Mouse (Mus musculus): Measurements from ENCODE around the gene Rev3l.

The Rev3l gene

DNA sequence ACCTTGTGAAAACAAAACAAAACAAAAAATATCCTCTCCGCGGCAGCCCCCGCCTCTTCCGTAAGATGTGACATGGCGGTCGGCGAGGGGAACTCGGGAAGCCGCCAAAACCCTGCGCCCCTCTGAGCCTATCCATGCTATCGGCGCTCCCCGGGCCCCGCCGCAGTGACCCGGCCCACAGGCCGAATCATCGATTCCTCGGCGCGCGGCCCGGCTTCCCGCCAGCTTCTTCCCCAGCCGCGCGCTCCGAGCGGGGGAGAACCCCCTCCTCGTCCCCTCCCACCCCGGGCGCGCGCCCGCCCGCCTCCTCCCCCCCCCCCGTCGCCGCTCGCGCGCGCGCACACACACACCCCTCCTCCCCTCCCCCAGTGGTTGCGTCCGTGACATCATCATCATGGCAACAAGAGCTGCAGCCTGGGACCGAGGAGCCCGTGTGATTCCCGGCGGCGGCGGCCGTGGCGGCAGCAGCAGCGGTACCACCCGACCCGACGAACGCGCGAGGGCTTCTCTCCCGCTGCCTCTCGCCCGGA lies at the start of gene Rev3l:
Gene Rev3l (plus strand): TSS at position 383 of the 530 bp plus-strand sequence.
- peak; percentile 81 for DNase-seq (ENCODE audit: low spot score)

DNA sequence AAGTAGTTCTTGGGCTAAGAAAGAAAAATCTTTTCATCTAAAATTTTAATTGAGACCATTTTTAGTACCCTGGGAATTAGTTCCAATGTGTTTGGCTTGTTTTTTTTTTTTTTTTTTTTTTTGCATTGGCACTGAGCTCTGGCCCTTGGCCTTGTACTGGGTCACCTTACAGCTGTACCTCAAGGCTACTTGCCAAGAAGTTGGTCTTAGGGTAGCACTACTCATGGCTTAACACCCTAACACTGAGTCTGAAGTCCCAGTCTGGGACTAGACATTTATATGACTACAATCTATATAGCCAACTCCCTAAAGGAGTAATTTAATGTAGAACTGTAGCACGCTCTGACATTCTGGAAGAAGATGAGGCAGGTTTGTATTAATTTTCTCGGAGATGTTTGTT lies 49.4 kb upstream of the Rev3l start:
- no peak for DNase-seq (ENCODE audit: low spot score)

DNA sequence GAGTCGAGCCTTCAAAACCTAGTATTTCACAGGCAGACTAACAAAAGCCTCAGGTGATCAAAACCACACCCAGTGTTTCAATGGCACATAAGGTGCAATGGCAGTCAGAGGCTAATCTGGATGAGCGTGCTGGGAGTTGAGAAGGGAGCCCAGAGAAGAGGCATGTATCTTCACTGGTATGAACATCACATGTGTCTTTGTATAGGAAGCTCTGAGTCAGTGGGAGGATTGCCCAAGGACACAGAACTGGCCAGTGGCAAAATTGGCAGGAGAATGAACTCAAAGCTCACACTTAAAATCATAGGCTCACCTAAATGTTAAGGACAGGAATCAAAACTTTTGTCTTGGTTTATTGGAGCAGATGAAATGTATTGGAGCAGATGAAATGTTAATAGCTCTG lies 48.4 kb upstream of the Rev3l start:
- DNase-seq (ENCODE audit: low spot score): no peak

DNA sequence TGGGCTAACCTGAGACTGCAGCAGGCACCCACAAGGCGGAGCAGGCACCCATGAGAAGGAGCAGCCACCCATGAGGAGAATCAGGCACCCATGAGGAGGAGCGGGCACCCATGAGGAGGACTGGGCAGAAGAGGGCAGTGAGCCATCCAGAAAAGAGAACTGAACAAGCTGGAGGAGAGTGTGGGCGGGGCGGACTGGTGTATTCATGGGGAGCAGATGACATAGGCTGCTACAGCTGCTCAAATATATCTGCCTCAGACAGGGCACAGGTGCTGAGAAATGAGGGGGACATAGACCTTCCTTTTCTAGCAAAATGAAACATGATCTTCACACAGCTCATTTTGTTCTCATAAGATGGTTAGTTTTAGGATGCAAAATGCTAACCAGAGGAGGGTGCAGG lies 45.1 kb upstream of the Rev3l start:
- DNase-seq (ENCODE audit: low spot score): no peak

DNA sequence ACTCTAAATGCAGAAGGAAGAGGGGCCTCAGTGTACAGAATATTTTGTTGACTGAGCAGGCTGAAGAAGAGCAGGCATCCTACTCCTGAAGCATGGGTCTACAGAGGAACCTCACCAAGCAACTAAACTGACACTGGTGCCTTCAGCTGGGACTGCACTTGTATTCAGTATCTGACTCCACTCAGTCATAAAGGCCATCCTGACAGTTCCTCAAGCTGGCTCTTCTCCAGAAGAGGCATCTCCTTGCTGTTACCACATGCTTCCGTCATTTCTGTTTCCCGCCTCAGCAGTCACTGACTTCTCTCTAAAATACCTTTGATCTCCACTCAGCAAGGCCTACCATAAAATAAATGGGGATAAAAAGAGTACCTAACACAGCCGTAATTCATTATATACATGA lies 44.1 kb upstream of the Rev3l start:
- DNase-seq (ENCODE audit: low spot score): no peak

DNA sequence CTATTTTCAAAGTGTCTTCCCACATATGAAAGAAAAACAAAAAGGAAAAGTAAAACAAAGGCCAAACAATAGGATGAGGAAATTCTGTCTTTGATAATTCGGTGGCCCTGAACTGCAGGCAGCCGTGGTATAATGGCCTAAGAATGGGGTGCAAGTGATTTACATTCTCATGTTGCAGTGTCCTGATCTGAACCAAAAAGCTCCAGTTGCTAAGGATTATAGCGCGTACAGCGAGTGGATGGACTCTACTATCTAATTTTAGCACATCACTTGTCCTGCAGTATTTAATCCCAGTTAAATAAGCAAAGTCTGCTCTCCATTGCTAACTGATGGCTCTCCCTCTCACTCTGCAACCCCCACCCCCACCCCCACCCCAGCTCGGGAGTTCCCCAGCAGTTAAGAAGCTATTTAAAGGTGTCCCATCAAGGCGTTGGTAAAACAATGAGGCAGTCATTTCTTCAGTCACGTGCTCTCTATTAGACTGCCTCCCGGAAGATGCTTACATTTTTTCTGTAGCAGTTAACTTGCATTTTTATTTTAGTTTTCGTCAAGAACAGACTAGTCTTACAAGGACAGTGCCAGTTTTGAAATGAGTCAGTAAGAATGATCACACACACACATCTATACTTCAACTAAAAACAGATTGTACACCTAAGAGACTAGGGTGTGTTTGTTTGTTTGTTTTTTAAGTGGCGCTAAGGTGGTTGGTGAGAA lies 40.4 kb upstream of the Rev3l start:
- DNase-seq (ENCODE audit: low spot score): no peak

DNA sequence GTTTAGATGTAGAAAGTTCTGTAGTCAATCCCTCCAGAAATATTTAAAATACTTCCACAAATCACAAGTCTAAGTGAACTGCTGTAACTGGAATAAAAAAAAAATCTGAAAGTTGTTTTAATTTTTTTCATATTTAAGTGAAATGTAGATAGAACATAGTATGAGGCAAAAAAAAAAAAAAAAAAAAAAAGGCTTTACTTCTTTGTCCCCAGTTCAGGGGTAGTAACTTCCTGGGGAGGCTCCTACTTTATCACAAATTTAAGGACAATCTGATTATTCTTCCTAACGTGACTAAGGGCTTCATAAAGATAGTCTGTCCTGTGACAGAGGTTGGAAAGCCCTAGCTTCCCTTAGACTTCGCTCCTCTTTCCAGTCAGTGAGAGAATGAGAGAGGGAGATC lies 39.8 kb upstream of the Rev3l start:
- DNase-seq (ENCODE audit: low spot score): no peak

DNA sequence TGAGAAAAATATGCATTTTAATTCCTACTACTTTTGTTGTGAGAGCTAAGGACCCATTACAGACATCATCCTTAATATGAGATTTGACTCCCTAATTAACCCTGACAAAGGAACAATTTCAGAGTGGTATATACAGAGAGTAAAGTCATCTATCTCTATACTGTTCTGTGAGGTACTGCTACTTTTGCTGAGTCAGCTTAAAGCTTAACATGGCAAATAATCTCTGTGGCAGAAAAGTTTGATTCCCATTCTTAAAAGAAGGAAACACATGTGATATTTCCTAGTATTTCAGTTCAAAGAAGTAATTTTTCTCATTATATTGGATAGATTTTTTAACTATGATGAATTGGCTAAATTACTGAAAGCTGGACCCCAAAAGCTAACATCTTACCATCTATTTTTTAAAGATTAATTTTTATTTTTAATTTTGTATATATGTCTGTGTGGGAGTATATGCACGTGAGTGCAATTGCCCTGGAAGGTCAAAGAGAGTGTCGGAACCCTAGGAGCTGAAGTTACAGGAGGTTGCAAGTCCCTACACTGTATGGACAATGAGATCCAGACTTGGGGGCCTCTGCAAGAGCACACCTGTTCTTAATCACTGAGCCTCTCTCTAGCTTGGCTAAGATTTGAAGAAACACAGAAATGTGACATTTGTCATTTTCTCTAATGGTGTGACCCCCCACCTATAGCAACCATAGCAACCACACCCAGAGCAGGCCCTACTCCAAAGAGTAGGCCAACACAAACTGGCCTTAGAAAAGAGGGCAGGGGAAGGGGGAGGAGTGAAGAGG lies 24.0 kb upstream of the Rev3l start:
- no peak for DNase-seq (ENCODE audit: low spot score)

DNA sequence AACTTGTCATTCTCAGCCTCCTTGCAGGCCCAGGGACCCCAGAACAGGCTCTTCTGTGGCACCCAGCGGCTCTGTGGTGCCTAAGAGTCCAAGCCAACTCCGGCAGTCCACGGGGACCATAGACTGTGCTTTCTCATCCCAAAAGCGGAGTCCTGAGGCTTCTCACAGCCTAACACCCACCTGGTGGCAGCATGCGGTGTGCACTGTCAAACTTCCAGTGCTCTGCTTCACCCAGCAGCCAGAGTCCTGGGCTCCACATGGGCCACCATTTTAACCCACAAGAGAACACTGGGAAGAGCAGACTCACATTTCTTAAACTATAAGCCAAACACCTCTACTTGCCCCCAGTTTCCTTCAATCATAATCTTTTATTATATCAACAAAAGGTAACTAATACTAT lies 15.0 kb upstream of the Rev3l start:
- DNase-seq (ENCODE audit: low spot score): no peak

DNA sequence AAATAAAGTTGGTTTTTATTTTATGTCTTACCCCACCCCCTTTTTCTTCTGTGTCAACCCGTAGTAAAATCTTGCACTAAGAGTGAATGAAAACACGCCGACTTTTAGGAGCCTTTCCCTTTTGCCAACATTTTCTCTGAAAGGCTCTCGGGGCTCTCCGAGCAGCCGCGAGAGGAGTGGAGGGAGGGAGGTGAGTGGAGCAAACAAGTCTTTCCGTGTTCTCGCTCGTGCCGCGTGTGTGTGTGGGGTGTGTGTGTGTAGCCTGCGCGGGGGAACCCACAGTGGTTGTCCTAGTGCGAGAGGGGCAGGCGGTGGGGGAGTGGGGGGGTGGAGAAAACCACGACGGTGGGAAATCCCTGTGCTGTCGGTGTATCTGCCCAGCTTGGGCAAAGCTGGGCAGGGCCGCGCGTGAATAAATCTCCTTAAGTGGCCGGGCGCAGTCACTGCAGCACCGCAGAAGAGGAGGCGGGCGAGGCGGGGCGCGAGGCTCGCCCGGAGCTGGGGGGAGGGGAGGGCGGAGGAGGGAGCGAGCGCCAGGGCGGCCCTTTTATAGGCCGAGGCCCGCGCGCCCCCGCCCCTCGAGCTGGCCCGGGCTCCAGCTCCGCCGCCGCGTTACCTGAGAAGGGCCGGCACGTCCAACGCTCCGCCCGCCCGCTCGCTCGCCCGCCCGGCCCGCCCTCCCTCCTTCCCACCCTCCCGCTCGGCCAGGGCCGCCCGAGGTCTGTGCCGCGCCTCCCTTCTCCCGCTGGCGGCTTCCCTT lies 762 bp upstream of the Rev3l start:
- DNase-seq (ENCODE audit: low spot score): peak; percentile 86

DNA sequence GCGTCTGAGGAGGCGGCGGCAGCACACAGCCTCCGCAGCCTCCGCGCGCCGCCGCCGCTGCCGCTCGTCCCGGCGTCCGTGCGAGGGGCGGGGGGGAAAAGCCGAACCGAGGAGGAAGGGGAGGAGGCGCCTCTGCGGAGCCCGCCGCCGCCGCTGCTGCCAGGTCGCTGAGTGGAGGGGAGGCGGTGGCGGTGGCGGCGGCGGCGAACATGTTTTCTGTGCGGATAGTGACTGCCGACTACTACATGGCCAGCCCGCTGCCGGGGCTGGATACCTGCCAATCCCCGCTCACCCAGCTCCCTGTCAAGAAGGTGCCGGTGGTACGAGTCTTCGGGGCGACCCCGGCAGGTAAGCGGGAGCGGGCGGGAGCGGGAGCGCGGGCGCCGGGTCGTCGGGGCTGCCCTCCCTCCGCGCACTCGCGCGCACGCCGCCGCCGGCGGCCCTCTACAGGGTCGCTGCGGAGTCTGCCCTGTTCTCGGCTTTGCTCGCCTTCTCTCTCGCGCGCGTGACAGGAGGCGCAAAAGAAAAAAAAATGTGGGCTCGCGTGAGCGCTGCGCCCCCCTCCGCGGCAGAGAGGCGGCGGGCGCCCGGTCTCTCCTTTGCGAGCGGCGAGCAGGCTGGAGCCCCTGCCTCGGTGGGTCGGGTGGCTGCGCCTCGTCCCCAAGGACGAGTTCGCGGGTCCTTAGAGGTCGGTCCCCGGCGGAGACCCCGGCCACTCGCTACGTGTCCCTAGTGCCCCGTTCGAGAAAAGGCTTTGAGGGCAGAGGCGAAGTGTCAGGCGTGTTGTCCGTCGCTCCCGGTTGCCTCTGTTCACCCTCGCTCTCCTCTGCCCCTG lies 565 bp downstream of the Rev3l start:
- peak; percentile 75 for DNase-seq (ENCODE audit: low spot score)

DNA sequence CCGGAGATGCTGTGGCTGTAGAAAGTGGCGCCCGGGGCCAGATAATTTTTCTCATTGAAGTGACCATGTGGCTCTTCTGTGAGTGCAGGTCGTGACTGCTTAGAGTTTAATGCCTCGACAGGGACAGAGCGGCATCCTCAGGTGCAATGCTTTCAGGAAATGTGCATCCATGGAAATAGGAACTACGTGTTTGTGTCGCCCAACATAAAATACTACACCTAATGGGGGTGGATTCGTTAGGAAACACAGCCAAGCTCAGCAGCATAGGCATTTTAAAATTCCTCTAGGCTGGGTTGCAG lies 1.1 kb downstream of the Rev3l start:
- peak; percentile 55 for DNase-seq (ENCODE audit: low spot score)

DNA sequence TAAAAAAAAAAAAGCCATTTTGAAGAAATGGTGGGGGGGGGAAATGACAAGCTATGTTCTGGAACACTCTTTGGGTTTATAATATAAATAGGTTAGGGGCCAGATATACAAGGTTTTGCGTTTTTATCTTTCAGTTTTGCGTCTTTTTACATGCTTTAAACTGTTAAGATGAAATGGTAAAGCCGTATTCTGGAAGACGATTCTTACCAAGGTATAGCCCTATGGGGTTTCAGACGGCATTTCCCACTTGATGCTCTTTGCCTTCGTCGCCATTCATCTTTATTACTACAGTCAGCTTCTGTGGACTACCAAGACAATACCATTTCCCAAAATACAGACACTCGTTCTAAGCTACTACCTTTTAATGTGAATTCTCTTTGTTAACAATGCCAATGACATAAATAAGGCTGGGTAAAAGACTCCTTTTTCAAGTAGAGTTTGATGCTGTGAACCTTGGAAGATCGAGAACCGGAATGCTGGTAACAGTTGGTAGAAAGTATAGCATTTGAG lies 1.6 kb downstream of the Rev3l start:
- DNase-seq (ENCODE audit: low spot score): no peak

DNA sequence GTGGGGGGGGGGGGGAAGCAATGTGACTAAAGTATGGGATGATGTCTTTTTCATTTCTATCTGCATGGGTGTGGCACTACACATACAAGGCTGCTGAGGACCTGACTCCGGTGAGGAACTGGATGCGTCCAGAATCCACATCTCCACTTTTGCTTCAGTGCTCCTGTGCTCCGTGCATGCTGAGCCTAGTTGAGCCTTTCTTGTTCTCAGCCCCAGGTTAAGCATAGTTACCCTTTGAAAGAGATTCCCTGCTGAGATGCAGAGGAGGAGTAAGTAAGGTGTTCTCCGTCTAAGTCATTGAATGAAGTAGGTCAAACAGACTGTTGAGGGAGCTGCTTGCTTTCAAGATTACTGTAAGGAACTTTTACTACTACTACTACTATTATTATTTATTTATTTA lies 4.3 kb downstream of the Rev3l start:
- DNase-seq (ENCODE audit: low spot score): no peak

DNA sequence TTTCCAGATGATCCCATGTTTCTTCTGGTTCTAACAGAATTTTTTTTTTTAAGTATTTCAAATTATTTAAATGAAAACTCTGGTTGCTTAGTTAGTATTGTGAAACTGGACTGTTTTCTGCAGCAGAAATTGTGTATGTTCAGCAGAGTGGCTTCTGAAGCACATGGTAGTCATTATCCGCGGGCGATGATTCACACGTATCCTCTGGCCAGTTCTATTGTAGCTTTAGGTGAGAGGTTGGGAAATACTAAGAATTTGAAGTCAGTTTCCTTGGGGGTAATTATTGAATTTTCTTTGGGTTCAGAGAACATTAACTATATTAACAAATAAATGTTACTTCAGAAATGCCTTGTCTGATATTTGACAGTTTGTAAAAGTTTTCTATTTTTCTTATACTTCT lies 10.1 kb downstream of the Rev3l start:
- no peak for DNase-seq (ENCODE audit: low spot score)

DNA sequence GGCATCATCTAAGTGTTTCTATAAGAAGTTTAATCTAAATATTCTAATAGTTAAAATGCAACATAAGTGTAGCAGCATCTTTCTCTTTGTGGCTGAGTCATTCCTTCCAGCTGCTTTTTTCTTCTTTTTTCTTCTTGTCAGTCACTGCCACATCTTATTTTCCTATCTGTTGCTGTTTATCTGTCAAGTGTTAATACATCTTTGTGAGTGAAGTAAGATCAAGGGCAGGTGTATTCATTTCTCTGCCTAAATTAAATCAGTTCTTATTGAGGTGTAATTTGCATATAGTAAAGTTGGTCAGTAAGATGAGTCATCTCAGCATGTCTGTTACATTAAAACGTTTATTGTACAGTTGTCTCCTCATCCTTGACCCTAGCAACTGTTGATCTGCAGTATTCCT lies 32.8 kb downstream of the Rev3l start:
- no peak for DNase-seq (ENCODE audit: low spot score)

DNA sequence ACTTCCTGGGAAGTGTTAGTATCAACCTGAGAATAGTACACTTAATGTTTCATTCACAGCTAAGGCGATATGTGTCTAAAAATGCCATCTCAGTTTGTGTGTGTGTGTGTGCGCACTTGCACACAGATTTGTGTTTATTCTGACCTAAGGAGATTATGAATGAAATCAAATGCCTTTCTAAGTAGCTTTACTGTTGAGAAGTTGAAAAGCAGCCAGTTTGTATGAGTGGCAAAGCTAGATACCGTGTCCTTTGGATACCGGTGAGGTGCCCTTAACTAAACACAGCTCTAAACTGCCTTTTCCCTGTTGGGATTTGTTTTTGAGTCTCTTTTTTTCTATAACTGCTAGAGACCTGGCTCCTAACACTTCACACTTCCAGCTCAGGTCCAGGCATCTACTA lies 34.8 kb downstream of the Rev3l start:
- DNase-seq (ENCODE audit: low spot score): no peak

DNA sequence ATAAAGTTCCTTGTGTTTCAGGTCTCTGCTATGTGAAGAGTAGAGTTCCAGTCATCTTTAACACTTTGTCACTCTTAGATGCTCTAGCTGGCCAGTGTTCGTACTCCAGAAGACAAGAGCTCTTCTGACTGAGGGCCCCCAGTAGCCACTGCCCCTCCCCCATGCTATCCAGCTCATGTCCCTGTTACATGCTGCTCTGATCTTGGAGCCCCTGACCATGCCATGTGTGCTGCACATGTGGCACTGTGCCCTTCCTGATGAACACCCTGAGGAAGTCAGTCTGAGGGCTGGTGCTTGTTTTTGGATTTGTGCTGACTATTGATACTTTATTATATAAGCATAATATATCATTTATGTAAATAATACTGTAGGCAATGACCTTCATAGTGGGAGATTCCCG lies 40.3 kb downstream of the Rev3l start:
- DNase-seq (ENCODE audit: low spot score): no peak

DNA sequence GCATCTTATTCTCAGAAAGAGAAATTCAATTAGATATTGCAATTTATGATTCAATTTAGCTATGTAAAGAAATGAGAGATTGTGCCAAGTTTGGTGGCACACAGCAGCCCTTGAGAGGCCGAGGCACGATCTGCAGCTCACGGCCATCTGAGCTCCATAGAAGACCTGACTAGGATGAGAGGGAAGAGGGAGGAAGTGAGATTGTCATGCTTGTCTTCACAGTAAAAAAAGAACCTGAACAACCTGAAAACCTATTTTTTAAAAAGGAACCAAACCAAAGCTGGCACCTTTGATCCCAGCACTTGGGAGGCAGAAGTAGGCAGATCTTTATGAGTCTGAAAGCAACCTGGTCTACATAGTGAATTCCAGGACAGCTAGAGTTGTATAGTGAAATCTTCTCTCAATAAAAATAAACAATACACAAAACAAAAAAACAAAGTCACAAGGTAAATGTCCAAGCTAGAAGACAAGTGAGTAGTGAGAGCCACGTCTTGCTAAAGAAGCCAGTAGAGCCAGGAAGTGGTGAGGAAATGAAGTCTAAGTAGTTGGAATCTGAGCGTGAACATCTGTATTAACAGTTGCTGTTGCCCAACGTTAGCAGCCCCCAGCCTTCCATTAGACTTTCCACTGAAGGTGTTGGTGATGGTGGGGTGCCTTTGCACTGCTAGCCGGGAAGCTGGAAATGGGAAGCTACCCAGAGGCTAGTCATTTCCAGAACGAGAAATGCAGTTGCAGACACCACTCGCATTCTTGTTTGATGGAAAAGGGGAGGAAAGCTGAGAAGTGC lies 42.2 kb downstream of the Rev3l start:
- DNase-seq (ENCODE audit: low spot score): no peak

DNA sequence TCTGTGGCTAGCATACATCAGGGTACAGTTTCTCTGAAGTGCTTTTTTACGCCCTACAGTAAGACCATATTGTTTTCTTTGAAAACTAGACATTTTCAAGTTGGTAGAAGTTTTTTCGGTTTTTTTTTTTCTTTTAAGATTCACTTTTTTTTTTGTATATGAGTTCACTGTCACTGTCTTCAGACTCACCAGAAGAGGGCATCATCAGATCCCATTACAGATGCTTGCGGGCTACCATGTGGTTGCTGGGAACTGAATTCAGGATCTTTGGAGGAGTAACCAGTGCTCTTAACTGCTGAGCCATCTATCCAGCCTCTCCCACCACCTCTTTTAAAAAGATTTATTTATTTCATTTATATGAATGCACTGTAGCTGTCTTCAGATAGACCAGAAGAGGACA lies 45.0 kb downstream of the Rev3l start:
- no peak for DNase-seq (ENCODE audit: low spot score)

DNA sequence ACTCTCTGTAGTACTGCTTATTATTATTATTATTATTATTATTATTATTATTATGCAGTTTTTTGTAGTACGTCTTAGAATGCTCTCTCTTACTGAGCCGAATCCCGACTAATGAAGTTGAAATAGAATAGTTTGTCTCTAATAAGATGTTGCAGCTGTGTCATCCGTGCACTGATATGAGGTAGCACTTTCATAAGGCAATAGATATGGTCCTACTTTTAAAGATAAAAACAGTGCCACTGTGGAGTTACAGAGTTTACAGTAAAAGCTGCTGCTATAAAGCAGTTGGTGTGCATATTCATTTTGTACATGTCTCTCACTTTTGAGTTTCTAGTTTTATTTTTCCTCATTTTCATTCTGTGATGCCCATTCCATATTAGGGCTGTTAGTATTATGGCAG lies 46.4 kb downstream of the Rev3l start:
- no peak for DNase-seq (ENCODE audit: low spot score)
